Mouse (Mus musculus) megakaryocyte progenitor cell, adult 5-6 weeks (primary cell): ENCODE results near the gene Fam53b. TPM values are rescaled to one million over a fixed set of nuclear protein-coding genes. Genes with fewer than 3 reads are reported as not detected.

Source experiments
- ATAC-seq: replicated peaks from 2 replicates; pipeline ENCODE4 v1.8.0; 2016; ENCODE audit warnings: mild to moderate bottlenecking, moderate TSS enrichment, inconsistent platforms; ENCODE audit not compliant: poor library complexity
- total RNA-seq, 2 experiments: library from RNA; stranded (forward) in 1 of 2; stranded (reverse) in 1 of 2; fragments of 157-497, 149-512 nt in 1 of 2; fragments of 200-1000 nt in 1 of 2; gene quantifications; 2 replicates each; pipeline versions ENCODE4 v1.2.3 to v1.2.4; 2015 to 2017

Gene Fam53b
- total RNA-seq (2015) (16.0 and 21.5 TPM in 2 replicates), total RNA-seq (2017) (12.2 and 15.9 TPM in 2 replicates)

DNA sequence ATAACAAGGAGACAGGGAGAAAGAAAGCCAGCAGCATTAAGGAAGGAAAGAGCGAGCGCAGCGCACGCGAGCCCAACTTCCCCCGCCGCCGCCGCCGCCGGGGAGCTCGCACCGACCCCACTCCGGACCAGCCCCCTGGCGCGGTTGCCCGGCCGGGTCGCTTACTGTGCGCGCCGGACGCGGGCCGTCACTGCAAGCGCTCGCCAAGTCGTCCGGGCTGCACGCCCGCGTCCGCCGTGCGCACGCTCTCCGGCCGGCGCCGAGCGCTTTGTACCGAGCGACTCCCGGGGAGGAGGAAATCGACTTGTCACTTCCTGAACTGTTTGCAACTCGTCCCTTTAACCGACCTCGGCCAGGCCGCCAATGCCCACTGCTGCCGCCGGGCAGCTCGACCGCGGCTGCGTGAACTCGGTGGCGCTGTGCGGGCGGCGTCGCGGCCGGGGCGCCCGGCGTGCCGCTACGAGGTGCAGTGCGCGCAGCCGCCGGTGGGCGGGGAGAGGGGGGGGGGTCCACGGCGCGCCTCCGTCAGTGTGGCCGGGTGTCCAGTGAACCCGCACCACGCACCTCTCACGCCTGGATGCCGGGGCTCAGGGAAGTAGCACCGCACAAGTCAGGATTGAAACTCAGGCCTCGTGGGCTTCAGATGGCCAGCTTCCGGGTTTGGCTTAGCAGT, at the start of gene Fam53b:
TSS of gene Fam53b (minus strand) at position 471 of the 673 bp plus-strand sequence.
- ATAC-seq = peak; percentile 30

DNA sequence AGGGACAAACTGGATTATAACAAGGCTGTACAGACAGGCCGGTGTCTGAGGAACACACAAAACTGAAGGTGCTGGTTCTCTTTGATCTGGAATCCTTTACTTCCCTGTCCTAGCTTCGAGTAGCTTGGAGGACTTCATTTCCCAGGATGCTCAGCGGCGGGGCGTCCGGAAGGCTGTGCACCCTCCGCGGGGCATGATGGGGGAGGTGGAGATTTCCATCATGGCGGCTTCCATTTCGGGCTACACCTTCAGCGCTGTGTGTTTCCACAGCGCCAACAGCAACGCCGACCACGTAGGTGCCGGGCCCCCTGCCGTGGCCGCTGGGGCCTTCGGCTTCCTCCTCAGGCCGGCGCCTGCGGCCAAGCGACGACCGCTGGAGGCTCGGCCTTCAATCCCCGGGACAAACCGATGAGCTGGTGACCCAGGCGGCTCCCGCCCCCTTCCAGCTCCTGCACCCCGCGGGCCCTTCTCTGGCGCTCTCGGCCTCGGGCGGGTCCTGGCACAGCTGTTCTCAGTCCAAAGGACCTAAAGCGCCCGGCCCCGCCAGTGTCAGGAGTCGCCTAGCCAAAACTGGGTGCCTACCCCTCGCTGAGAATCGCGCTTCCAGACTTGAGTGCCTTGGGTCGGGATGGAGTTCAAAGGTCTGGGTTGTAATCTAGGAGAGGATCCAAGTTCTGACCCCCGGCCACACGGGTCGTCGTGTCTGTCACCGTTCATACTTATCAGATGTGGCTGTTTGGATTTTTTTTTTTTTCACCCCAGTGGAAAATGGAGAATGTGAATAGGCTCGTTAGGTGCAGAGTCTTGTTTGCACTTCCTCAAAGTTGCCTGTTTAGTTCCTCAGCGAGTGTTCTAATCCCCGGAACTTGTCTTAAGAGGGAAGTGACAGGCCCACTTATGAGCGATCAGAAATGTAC, 45.6 kb upstream of the Fam53b start, which contains the start of gene Abraxas2:
TSS of gene Abraxas2 (plus strand) at position 184 of the 917 bp plus-strand sequence.
- peak; percentile 95 for ATAC-seq

DNA sequence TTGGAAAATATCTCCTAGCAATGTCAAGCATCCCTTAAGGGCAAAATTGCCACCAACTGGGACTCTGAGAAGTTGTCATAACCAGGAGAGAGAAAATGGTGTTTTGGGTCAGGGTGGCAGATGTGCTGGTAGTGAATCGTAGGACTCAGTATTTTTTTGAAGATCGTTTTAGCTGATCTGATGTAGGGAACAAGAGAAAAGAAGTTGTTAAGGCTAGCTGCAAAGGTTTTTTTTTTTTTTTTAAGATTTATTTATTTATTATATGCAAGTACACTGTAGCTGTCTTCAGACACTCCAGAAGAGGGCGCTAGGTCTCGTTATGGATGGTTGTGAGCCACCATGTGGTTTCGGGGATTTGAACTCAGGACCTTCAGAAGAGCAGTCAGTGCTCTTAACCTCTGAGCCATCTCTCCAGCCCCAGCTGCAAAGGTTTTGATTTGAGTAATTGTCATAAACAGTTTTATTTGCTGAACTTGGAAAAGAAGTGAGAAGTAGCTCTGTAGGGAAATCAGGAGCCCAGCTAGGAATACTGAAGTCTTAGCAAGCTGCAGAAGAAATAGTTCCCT, 44.4 kb upstream of the Fam53b start:
- no peak for ATAC-seq

DNA sequence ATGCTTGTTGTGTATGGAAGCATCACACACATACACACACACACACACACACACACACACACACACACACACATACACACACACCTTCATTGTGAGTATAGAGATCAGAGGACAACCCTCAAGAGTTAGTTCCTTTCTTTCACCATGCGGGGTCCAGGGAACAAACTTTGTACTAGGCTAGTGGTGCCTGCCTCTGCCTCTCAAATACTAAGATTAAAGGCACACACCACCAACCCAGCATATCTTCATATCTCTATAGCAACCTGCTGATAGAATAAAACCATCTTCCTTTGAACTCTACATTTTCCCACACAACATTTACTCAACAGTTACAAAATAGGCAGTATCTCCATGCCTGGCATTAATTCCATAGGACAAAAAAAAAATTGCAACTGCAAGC, 42.4 kb upstream of the Fam53b start:
- ATAC-seq = no peak

DNA sequence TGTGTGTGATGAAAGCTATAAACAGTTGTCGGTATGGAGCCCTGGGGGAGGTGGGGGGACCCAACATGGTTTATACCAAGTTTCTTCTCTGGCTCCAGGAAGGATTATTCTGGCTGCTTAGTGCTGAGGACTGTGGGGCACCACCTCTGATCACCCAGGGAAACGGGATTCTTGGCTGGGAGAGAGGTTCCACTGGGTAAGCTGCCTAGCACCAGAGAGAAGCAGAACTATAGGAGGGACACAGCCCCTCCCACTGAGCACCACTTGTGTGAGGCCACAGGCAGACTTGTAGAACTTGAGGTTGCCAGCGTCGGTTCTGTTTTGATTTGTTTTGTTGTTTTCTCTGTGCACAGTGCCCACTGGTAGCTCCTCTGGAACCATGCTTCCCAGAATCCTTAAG, 40.3 kb upstream of the Fam53b start:
- no peak for ATAC-seq

DNA sequence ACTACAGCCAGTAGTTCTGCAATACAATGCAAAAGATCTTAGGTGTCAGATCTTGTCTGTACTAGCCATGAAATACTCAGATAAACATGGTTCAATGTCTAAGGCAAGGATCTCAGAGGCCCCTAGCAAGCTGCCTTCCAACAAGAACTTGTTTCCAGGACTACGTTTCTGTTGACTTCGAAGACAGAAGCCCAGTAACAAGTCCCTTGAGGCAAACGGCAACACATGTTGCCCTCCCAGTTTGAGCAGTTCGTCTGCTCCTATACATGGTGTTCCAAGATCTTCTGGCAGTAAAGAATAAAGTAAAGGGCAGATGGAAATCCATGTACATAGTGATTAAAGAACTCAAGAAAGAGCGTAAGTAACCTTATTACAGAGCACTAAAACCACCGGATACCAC, 39.7 kb upstream of the Fam53b start:
- ATAC-seq = no peak

DNA sequence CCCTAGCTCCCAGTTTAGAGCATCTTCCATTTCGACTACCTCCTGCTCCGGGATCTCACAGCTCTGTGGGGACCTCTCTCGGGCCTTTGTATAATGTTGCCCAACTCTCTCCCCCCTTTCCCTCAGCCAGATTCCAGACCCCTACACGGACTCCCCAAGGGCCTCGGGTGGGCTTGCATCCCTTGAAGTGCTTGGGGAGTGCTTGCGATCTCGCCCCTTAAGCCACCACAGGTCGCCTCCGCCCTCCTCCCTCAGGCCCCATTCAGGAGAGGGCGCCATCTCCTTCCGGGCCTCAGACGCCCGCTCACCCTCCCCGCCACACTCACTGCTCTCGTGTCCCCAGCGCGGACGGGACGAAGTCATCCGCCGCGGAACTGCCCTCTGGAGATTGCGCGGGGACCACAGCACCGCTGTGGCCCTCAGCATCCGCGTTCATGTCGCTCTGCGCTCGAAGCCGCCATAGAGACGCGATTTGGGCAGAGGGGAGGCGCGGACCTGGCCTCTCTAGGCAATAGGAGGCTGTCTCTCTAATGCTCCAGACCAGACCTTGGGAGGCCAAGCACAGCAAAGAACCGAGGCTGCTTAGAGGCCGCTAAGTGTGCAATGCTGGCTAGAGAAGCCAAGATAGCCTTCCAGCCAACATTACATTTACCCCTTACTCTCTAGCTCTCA, 38.6 kb upstream of the Fam53b start, which contains the start of gene Eef1akmt2:
TSS of gene Eef1akmt2 (minus strand) at position 501 of the 672 bp plus-strand sequence.
- ATAC-seq = peak; percentile 96

DNA sequence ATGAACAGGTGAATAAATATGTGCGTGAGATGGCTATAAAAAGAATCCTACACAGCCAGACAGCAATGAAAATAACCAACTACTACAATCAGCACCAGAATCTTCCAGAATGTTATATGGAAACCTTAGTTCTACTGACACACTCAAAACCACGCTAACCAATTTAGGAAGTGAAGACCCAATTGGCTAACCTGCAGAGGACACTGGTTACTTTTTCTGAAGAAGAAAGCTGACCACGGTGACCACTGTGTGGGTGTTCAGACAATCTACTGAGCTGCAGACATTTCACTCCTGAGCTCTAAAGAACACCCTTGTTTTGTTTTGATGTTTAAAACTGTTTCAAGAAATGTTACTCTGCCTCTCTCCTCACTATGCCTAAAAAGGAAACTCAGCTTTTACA, 29.5 kb upstream of the Fam53b start:
- peak; percentile 39; the same call in 1 of the 2 replicates for ATAC-seq

DNA sequence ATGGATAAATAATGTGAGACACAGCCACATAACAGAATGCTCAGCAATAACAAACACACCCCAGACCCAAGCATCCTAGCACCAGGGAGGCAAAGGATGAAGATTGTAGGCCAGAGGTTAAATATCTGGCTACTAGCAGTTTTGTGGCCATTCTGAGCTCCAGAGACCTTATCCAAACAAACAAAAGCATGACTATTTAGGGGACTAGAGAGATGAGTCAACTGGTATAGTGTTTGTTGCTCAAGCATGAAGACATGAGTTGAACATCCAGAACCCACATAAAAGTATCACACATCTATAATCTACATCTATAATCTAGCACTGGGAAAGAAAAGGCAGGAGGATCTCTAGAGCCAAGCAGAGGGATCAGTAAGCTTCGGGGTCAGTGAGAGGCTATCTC, 28.8 kb upstream of the Fam53b start:
- no peak for ATAC-seq

DNA sequence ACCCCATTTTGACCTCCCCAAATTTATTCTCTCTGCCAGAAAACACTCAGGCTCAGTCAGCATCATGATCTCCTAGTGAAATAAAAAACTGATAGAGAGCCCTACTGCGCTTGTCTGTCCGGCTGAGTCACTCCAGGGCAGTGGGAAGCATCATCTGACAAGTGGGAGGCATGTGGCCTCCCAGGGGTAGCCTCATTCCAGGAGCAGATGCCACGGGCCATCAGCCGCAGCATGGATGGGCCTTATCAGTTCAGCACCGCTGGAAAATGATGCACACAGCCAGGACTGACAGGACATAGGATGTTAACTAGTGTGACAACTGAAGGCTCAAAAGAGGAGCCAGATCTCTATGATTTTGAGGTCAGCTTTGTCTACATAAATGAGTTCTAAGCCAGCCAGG, 27.6 kb upstream of the Fam53b start:
- no peak for ATAC-seq

DNA sequence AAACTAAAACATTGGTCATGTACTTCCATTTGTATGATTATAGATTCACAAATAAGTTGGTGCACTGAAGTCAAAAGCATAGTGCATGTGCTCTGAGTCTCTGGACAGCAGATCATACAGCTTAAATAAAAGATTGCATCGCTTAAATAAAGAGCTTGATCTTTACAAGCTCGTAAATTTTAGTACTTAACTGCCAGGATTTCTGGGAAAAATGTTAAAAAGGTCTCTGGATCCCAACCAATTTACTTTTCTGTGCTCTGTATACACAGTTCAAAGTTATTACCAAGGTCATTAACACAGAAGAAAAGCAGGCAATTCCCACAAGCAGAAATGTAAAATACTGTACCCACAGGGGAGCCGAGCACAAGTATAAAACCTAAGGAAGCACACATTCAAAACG, 17.3 kb upstream of the Fam53b start:
- ATAC-seq = no peak

DNA sequence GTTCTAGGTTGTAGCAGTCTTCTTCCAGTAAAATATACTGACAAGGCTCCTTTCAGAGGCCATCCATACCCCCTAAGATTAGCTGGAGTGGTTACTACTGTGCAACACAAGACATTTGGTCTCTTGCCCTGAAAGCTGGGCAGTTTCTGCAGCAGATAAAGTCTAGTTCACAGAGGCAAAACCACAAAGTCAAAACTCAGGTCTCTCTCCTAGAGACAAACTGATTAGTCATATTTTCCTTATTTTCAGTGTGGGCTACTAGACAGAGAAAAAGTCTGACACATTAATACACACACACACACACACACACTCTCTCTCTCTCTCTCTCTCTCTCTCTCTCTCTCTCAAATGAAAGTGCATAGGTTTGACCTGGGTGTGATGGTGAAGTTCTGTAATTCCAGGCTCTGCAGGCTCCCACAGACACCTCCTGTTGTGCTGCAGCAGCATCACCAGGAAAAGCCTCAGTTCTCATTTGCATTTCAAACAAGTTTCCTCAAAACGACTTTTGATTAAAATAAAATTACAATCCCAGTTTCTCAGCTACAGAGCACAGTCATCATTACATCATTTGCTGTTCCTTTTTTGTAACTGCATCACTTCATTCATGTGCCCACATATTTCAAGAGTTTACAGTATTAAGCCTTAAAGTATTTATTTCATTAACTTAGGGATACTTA, 10.8 kb upstream of the Fam53b start:
- ATAC-seq = peak; percentile 92

DNA sequence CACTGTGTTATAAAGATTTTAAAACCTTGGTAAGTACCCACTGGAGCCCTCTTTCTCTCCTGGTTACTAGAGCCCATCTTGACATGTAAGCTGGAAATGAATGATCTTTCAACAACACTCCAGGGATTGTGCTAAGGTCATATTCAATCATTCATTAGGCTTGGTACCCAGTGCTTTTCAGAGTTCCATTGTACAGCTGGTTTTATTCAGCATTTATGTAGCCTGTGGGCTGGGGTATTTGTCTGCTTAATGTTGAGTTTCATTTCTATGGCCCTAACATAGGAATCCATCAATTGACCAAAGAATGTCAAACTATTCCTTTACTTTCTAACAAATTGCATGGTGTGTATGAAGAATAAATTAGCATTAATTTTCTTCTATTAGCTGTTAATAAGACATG, 10.1 kb upstream of the Fam53b start:
- no peak for ATAC-seq

DNA sequence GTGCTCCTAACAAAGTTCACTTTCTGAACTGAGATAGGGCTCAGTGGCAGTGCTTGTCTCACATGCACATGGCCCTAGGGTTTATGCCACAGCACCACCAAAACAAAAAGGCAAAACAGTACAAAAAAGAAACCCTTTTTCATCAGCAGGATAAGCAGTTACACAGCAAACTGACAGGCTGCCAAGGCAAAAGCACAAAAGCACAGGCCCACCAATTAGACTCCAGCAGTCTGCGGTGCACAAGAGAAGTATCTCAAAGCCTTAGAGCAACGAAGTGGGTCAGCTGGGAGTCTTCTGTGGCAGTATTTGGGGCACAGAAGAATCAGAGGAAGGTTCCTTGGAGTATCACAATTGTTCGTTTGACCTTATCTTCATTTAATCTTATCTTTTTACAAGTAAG, 7.0 kb upstream of the Fam53b start:
- no peak for ATAC-seq

DNA sequence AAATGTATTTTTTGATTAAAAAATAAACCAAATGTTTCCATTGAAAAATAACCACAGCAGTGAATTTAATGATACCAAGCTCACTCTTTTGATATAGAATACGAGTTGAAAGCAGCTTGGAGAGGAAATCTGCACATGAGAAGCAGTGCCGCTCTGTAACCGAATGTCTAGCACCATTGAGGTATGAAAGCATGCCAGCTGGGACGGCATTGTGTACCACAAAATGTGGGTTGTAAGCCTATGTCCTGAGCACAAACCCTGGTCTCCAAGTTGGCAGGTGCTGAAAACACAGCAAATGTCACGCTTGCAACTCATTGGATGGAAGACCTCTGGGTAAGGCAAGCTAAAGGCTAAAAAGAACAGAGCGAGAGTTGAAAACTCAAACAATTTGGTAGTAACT, 3.4 kb upstream of the Fam53b start:
- ATAC-seq = no peak

DNA sequence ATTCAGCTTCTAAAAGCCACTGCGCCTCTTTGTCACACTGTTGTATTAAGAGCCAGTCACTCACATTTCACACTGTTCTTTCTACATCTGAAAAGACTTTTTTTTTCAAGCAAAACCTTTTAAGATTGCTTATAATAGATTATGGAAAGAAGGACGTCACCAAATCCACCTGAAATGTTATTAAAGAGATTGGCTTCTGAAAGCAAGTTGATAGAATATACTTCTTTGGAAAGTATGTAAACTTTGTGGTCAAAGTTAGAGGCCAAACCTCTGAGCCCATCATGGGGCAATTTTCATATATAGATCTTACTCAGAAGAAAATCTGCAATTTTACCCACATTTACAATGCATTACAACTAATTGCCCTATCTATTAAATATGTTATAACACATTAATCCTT, 2.8 kb upstream of the Fam53b start:
- no peak for ATAC-seq

DNA sequence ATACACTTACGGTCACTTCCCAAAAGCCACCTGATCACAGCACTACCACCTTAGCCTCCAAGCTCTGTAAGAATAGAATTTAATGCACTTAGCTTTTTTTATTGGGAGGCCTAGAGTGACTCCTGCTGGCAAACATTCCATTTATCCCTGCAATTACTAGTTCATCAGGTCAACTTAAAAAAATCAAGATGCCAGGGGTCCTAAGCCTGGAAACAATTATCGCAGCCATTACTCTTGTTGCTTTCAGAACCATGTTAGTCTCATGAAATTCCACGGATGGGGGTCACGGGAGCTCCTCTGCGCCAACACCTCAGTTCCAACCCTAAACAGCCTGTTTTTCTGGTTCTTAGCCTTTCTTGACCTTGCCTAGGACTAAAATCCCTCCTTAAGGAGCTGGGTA, 1.4 kb upstream of the Fam53b start:
- ATAC-seq = no peak

DNA sequence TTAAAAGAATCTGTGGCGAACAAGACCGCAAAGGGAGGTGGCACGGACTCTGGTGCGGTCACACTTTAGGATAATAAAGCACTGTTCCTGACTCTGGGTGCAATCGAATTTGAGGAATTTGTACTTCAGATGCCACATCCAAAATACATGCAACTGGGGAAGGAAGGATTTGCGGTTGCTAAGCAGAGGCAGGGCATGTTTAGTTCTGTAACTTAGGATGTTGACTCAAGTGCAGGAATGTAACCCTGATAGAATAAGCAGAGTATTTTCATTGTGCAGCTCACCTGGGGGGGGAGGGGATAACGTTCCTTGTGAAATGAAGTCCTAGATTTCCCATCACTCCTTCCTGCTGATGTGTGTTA, 384 bp upstream of the Fam53b start:
- ATAC-seq = no peak

DNA sequence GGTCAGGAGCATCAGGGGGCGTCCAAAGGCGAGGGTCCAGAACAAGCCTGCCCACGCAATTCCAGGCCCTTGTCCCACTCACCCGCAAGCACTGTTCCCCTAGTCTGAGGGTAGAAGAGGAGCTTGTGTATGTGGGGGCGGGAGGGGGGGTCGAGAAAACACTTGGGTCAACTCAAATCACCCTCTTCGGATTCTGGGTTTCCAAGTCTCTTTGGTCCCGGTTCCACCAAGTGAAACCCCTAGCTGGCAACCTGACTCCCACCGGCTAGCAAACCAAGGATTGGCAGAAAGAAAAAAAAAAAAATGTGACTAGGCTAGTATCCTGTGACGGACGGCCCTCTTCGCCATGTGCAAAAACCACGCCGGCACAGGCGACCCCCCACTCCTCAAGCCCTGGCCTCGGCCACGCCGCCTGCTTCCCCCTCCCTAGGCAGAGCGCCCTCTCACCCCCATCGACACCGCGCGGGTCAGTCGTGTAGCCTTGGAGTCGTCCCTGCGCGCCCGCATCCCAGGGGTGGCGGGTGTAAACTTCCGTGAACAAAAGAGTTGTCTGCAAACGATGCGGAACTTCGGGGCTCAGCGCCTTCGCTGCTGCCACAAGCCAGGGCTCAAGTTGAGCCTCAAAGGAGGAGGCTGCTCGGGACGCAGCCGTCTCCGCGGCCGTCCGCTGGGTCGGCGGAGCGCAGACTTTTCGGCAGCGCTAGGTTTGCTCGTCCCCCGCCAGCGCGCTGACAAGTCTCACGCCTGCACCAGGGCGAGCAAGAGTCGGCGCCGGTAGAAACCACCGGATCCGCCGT, 869 bp downstream of the Fam53b start:
- peak; percentile 26 for ATAC-seq
